Mouse (Mus musculus) CD4-positive, CD25-positive, alpha-beta regulatory T cell, adult 4 months (primary cell): ENCODE data around the gene Cd180. TPM values are rescaled to one million over a fixed set of nuclear protein-coding genes. Genes with fewer than 3 reads are reported as not detected.

Source experiments
- ATAC-seq: one replicate; pipeline ENCODE4 v1.8.0; 2017
- polyA plus RNA-seq, 2 experiments: library from polyadenylated mRNA; unstranded; fragments of 100-300 nt; shearing (Covaris generic); gene quantifications; one replicate each; pipeline ENCODE4 v1.2.1; 2017

Cd180 gene
- polyA plus RNA-seq, 2 experiments from 2014 or later = 0.28 to 1.9 TPM

DNA sequence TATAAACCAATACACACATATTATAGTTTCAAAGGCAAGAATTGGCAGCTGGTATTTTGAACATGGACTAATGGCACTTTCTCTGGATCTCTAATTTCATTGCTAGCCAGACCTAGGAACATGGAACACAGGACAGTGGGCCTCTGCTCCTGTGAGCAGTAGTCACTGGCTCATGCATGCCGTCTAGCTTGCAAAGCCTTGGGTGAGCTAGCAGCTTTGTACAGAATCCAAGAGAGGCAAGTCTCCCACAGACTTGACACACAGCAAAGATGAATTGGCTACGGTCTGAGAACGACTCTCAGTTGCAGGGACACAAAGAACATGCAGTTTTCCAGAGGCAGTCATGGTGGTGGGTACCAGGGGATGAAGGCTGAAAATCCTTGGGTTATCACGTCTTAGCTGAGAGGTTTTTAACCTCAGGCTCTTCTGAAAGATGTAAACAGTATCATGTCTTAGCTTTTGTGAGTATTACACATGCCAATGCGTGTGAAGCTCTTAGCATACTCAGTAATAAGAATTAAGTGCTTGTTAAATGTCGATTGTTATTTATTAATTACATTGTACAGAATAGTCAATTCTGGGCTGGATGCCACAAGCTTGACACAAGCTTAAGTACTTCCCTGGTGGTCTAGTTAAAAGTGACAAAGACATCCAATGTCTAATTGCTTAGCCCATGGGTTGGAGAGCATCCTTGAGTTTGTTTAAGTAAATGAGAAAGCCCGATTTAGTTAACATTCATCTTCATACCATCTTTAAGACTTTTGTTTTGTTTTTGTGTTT lies 90.4 kb downstream of the Cd180 start:
- ATAC-seq = no peak

DNA sequence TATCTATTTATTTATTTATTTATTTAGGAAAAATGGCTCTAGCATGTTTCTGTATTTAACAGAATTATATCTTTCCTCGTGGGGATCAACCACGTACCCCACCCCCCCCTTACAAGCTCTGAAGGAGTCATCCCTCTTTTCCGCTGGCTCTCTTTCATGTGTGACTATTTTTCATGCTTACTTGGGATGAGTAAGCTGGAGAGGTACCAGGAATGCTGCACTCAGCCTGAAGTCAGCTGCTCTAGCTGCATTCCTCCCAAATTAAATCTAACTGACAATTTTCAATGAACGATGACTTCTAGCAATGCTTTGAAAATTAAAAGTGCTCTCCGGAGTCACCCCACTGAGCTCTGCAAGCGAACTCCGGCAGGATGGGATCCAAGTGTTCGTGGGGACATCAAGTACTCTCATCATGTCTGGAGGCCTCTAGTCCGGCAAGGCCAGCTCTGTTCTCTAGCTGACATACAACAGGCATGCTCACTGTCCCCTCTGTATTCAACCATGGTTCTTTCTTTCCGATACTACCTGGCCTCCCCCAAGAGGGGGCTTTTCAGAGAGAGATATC lies 93.4 kb downstream of the Cd180 start:
- ATAC-seq = no peak
